Comparison of ENCODE assay signal across 8 mouse cellular contexts in genomic region chr10:121626186-121626882, GRCm38 (mm10). TPM values are rescaled to one million over a fixed set of nuclear protein-coding genes. Genes with fewer than 3 reads are reported as not detected.
DNase-seq lines count a peak whose midpoint lies in the region; ATAC-seq and TF ChIP-seq lines count a peak whose summit lies in the region.

TSS of gene Xpot (minus strand) at chr10:121626332.

- peaks cover 48% of the 10 kb centered on the region for H3K79me2 ChIP-seq in C2C12 (ENCODE audit: control insufficient read depth, insufficient read depth)
- H3K79me2 ChIP-seq in liver, adult 2 months (ENCODE audit: control insufficient read depth, insufficient read depth, low read length) = peaks cover 9% of the 10 kb centered on the region; the same call in 1 of the 2 replicates
- peaks cover 44% of the 10 kb centered on the region for H3K79me2 ChIP-seq in myocyte (ENCODE audit: control insufficient read depth, insufficient read depth)

- H3ac ChIP-seq in C2C12 (ENCODE audit: control insufficient read depth, insufficient read length, low read depth) (peak within 1 kb of the TSS; percentile 82), myocyte (ENCODE audit: control insufficient read depth, insufficient read length) (peak within 1 kb of the TSS; percentile 88)

- ATAC-seq in heart, embryonic 11.5 days (replicated peaks; ENCODE audit: insufficient number of reproducible peaks, low FRiP score, low TSS enrichment) = peak; percentile 99
- peak; percentile 100 for ATAC-seq in kidney, embryonic 16.5 days (ENCODE audit: low FRiP score, low TSS enrichment)

- under 1% methylated on average over 65 of the region's 70 CpGs for WGBS in heart, embryonic 11.5 days (ENCODE audit: insufficient replicate concordance)
- WGBS in kidney, embryonic 16.5 days = under 1% methylated on average over 66 of the region's 70 CpGs
- WGBS in liver, adult 2 months = under 1% methylated on average over 70 of the region's 70 CpGs

- TF ChIP-seq POLR2A in brain, embryonic 14.5 days (IDR thresholded peaks at IDR 0.05; ENCODE audit: borderline replicate concordance, extremely low read depth, insufficient read depth, insufficient read length, poor library complexity, severe bottlenecking) = peak; percentile 64
- TF ChIP-seq POLR2A in liver, adult 2 months (IDR thresholded peaks at IDR 0.05; ENCODE audit: extremely low read depth, insufficient read depth, low read length) = peak; percentile 44; the same call in 1 of the 2 replicates
- peak; percentile 83 for TF ChIP-seq POLR2A in myocyte (IDR thresholded peaks at IDR 0.05; ENCODE audit: insufficient read length, low read depth)

- H3K4me2 ChIP-seq in heart, embryonic 11.5 days = peak within 1 kb of the TSS; percentile 82
- peak within 1 kb of the TSS; percentile 74 for H3K4me2 ChIP-seq in kidney, embryonic 16.5 days (replicated peaks; ENCODE audit: low read depth, low read length)
- peak within 1 kb of the TSS; percentile 91 for H3K4me2 ChIP-seq in myocyte (ENCODE audit: low read depth)

- peaks cover 36% of the 10 kb centered on the region for H3K4me1 ChIP-seq in erythroblast, embryonic 14.5 days (ENCODE audit: control insufficient read depth)
- H3K4me1 ChIP-seq in heart, embryonic 11.5 days (ENCODE audit: control insufficient read depth, insufficient read depth, low read length) = peaks cover 8% of the 10 kb centered on the region
- peaks cover 17% of the 10 kb centered on the region for H3K4me1 ChIP-seq in kidney, embryonic 16.5 days (ENCODE audit: insufficient read depth, low read length)
- H3K4me1 ChIP-seq in liver, adult 2 months (ENCODE audit: control insufficient read depth, insufficient read depth, low read length) = peaks cover 22% of the 10 kb centered on the region

- no peaks in the 10 kb centered on the region for H3K27me3 ChIP-seq in C2C12 (ENCODE audit: control insufficient read depth, insufficient read depth, insufficient read length)
- H3K27me3 ChIP-seq in erythroblast, embryonic 14.5 days (ENCODE audit: control insufficient read depth) = no peaks in the 10 kb centered on the region
- H3K27me3 ChIP-seq in heart, embryonic 11.5 days (ENCODE audit: control insufficient read depth, insufficient read depth, low read length) = no peaks in the 10 kb centered on the region
- no peaks in the 10 kb centered on the region for H3K27me3 ChIP-seq in kidney, embryonic 16.5 days (ENCODE audit: insufficient read depth, low read length)
- no peaks in the 10 kb centered on the region for H3K27me3 ChIP-seq in liver, adult 2 months (ENCODE audit: control insufficient read depth, insufficient read depth, low read length)
- H3K27me3 ChIP-seq in myocyte (ENCODE audit: control insufficient read depth, insufficient read depth, insufficient read length) = no peaks in the 10 kb centered on the region
- H3K27me3 ChIP-seq in splenic B cell, adult 2 months (ENCODE audit: control insufficient read depth, insufficient read depth, low read length, poor library complexity, severe bottlenecking) = no peaks in the 10 kb centered on the region

- no peaks in the 10 kb centered on the region for H3K9me3 ChIP-seq in erythroblast, embryonic 14.5 days (ENCODE audit: control insufficient read depth, low read length)
- H3K9me3 ChIP-seq in heart, embryonic 11.5 days (replicated peaks; ENCODE audit: control insufficient read depth, low read length) = no peaks in the 10 kb centered on the region
- no peaks in the 10 kb centered on the region for H3K9me3 ChIP-seq in kidney, embryonic 16.5 days (ENCODE audit: low read length)

- no peak for TF ChIP-seq CTCF in C2C12 (IDR thresholded peaks at IDR 0.05; ENCODE audit: control insufficient read depth, insufficient read depth, insufficient read length)
- TF ChIP-seq CTCF in brain, embryonic 14.5 days (IDR thresholded peaks at IDR 0.05; ENCODE audit: borderline replicate concordance, extremely low read depth, insufficient read depth, insufficient read length) = no peak
- no peak for TF ChIP-seq CTCF in liver, adult 2 months (IDR thresholded peaks at IDR 0.05; ENCODE audit: low read depth, low read length)

- H3K4me3 ChIP-seq in C2C12 (ENCODE audit: insufficient read depth, poor library complexity, severe bottlenecking) (peak within 1 kb of the TSS; percentile 85), myocyte (peak within 1 kb of the TSS; percentile 90)
- H3K4me3 ChIP-seq in erythroblast, embryonic 14.5 days (replicated peaks) = peak within 1 kb of the TSS; percentile 91
- peak within 1 kb of the TSS; percentile 92 for H3K4me3 ChIP-seq in heart, embryonic 11.5 days (ENCODE audit: low read depth, low read length)
- peak within 1 kb of the TSS; percentile 87 for H3K4me3 ChIP-seq in kidney, embryonic 16.5 days (ENCODE audit: low read length)
- H3K4me3 ChIP-seq in liver, adult 2 months (ENCODE audit: insufficient read depth, low read depth, low read length) = peak within 1 kb of the TSS; percentile 94

- H3K9ac ChIP-seq in heart, embryonic 11.5 days (ENCODE audit: low read depth, low read length) = peak within 1 kb of the TSS; percentile 96
- peak within 1 kb of the TSS; percentile 95 for H3K9ac ChIP-seq in kidney, embryonic 16.5 days (replicated peaks; ENCODE audit: low read length)
- H3K9ac ChIP-seq in liver, adult 2 months (ENCODE audit: low read depth, low read length) = peak within 1 kb of the TSS; percentile 96

- peak within 1 kb of the TSS; percentile 94 for H3K27ac ChIP-seq in heart, embryonic 11.5 days (ENCODE audit: low read depth, low read length)
- H3K27ac ChIP-seq in kidney, embryonic 16.5 days (ENCODE audit: low read length) = peak within 1 kb of the TSS; percentile 95
- peak within 1 kb of the TSS; percentile 99 for H3K27ac ChIP-seq in liver, adult 2 months (replicated peaks; ENCODE audit: insufficient read depth, low read depth, low read length)

- peaks cover 27% of the 10 kb centered on the region for H3K36me3 ChIP-seq in C2C12 (ENCODE audit: control insufficient read depth, insufficient read depth)
- peaks cover 21% of the 10 kb centered on the region for H3K36me3 ChIP-seq in erythroblast, embryonic 14.5 days (ENCODE audit: control insufficient read depth)
- no peaks in the 10 kb centered on the region for H3K36me3 ChIP-seq in heart, embryonic 11.5 days (ENCODE audit: control insufficient read depth, insufficient read depth, low read length)
- H3K36me3 ChIP-seq in kidney, embryonic 16.5 days (ENCODE audit: insufficient read depth, low read length) = peaks cover 11% of the 10 kb centered on the region
- H3K36me3 ChIP-seq in liver, adult 2 months (ENCODE audit: control insufficient read depth, insufficient read depth, low read length) = peaks cover 8% of the 10 kb centered on the region
- peaks cover 12% of the 10 kb centered on the region for H3K36me3 ChIP-seq in myocyte (ENCODE audit: control insufficient read depth, insufficient read depth)
- no peaks in the 10 kb centered on the region for H3K36me3 ChIP-seq in splenic B cell, adult 2 months (ENCODE audit: control insufficient read depth, insufficient read depth, low read length, poor library complexity, severe bottlenecking)

- H3K79me3 ChIP-seq in C2C12 (ENCODE audit: low read depth) = peaks cover 35% of the 10 kb centered on the region

- peak; percentile 99 for DNase-seq in brain, embryonic 14.5 days (ENCODE audit: low read depth)
- peak; percentile 92 for DNase-seq in liver, adult 2 months (ENCODE audit: extremely low read depth, low read depth, low spot score)
- peak; percentile 98 for DNase-seq in splenic B cell, adult 2 months (ENCODE audit: low read depth, low spot score)

TF ChIP-seq in C2C12, 6 proteins besides CTCF, POLR2A, EP300 and RAD21:
- peak; percentile 99 for TF ChIP-seq MAX (IDR thresholded peaks at IDR 0.05)
- TF ChIP-seq USF1 (IDR thresholded peaks at IDR 0.05; ENCODE audit: low read depth) = peak; percentile 89
- TF ChIP-seq MYOG (IDR thresholded peaks at IDR 0.05; ENCODE audit: control insufficient read depth, extremely low read depth, insufficient read length) = no peak

TF ChIP-seq in myocyte, 11 proteins besides CTCF, POLR2A, EP300 and RAD21:
- peak; percentile 85 for TF ChIP-seq POLR2AphosphoS2 (IDR thresholded peaks at IDR 0.05; ENCODE audit: insufficient read length, low read depth)
- no peak for TF ChIP-seq TCF12 (IDR thresholded peaks at IDR 0.05; ENCODE audit: insufficient read depth, poor library complexity, severe bottlenecking)
- TF ChIP-seq MYOD1 (IDR thresholded peaks at IDR 0.05; ENCODE audit: control insufficient read depth in 1 of 3, insufficient read length in 2 of 3, low read depth in 2 of 3) = peak in 2 of 3 experiments; percentile 20 to 25
- TF ChIP-seq USF1 (IDR thresholded peaks at IDR 0.05; ENCODE audit: low read depth) = peak; percentile 90
- no peak for TF ChIP-seq CEBPB (IDR thresholded peaks at IDR 0.05; ENCODE audit: insufficient read depth, poor library complexity, severe bottlenecking)
- TF ChIP-seq MAX (IDR thresholded peaks at IDR 0.05; ENCODE audit: low read depth) = peak; percentile 84
- TF ChIP-seq SRF (IDR thresholded peaks at IDR 0.05; ENCODE audit: control insufficient read depth, insufficient read length, low read depth) = peak; percentile 66
- TF ChIP-seq MYOG (IDR thresholded peaks at IDR 0.05; ENCODE audit: control insufficient read depth in 1 of 3, insufficient read depth in 1 of 3, insufficient read length in 2 of 3, low read depth in 2 of 3) = peak in 1 of 3 experiments; percentile 51

RNA-seq across cellular contexts. Expression of gene Xpot, which starts in this region (rescaled TPM):
- polyA plus RNA-seq in C2C12 (2012; fragmentation: generic; extraction: Trizol) = 50.6 TPM
- 78.9 and 84.4 TPM in 2 replicates for polyA plus RNA-seq in brain, embryonic 14.5 days (2012; rRNA removed)
- polyA plus RNA-seq in erythroblast, embryonic 14.5 days (2012) = 0.26 and 1.7 TPM in 2 replicates
- polyA plus RNA-seq in heart, embryonic 11.5 days (2014; fragmentation: Nextera tagmentation; extraction: Ambion mirVana) = 35.3 and 44.8 TPM in 2 replicates
- 48.3 and 55.9 TPM in 2 replicates for polyA plus RNA-seq in kidney, embryonic 16.5 days (2015; fragmentation: Nextera tagmentation; extraction: Ambion mirVana)
- 55.5 and 66.8 TPM in 2 replicates for total RNA-seq in liver, adult 2 months (2014; rRNA removed)
- polyA plus RNA-seq in liver, adult 2 months (2012; rRNA removed) = 67.4 and 71.7 TPM in 2 replicates
- 78.6 TPM for polyA plus RNA-seq in myocyte (2012; fragmentation: generic; extraction: Trizol)

Comparison
In these comparisons a context has a peak if more than half of its experiments do, and no peak if none do; other contexts are left out.
1. Peak in every context shown above with its lines: DNase-seq, ATAC-seq, H3K4me3 ChIP-seq and H3K27ac ChIP-seq.
2. RNA of gene Xpot (polyA plus RNA-seq): 78.9 to 84.4 TPM in brain, embryonic 14.5 days, 78.6 TPM in myocyte (single experiment), 67.4 to 71.7 TPM in liver, adult 2 months, 50.6 TPM in C2C12 (single experiment), 48.3 to 55.9 TPM in kidney, embryonic 16.5 days and 35.3 to 44.8 TPM in heart, embryonic 11.5 days; 0.26 to 1.7 TPM in erythroblast, embryonic 14.5 days; every median in the first group is over 10 times any median in the second.